Mouse (Mus musculus): ENCODE data around the gene Zfp536.
A peak's percentile ranks its signal among the peaks of the same experiment; 100 is the strongest.
"Not testable (repeated sequence)": the region's sequence is repeated elsewhere in the genome, so short reads cannot be mapped to it uniquely, and the experiment has no call there.

Zfp536 gene

DNA sequence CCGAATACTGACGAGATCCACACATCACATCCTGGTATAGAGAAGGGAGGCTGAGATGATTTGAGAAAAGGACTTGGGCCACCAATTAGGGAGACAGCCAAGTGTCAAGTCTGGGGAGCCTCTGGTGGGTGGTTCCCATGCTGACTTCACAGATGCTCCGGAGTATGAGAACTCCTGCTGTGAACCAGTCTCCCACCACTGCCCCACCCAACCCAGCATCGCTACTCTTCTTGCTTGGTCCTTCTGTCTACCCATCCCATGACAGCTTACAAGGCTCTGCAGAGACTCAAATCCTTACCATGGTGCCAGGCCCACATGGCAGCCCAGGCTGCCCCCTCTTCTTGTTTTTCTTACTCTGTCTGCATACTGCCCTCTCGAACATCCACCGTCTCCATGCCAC is 165.5 kb downstream of the Zfp536 start:
- DNase-seq (ENCODE audit: extremely low spot score, low spot score) = no peak

DNA sequence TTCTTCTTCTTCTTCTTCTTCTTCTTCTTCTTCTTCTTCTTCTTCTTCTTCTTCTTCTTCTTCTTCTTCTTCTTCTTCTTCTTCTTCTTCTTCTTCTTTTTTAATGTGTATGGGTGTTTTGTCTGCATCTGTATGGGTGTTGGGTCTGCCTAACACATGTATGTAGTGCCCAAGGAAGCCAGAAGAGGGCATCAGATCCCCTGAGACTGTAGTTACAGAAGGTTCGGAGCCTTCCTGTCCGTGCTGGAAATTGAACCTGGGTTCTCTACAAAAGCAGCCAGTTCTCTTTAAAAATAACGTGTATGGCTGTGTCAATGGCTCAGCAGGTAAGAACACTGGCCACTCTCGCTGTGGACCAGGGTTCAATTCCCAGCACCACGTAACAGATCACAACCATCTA is 167.0 kb downstream of the Zfp536 start:
- no peak for DNase-seq (ENCODE audit: extremely low spot score, low spot score)

DNA sequence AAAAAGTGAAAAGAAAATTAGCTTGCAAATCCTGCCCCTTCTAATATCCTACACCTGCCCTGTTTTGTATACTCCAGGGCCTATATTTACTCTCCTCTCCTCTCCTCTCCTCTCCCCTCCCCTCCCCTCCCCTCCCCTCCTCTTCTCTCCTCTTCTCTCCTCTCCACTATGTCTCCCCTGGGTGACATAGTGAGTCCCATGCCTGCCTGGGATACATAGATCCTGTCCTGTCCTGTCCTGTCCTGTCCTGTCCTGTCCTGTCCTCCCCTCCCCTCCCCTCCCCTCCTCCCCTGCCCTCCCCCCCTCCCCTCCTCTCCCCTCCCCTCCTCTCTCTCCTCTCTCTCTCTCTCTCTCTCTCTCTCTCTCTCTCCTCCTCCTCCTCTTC is 169.9 kb downstream of the Zfp536 start:
- DNase-seq (ENCODE audit: extremely low spot score, low spot score) = not testable (repeated sequence)

DNA sequence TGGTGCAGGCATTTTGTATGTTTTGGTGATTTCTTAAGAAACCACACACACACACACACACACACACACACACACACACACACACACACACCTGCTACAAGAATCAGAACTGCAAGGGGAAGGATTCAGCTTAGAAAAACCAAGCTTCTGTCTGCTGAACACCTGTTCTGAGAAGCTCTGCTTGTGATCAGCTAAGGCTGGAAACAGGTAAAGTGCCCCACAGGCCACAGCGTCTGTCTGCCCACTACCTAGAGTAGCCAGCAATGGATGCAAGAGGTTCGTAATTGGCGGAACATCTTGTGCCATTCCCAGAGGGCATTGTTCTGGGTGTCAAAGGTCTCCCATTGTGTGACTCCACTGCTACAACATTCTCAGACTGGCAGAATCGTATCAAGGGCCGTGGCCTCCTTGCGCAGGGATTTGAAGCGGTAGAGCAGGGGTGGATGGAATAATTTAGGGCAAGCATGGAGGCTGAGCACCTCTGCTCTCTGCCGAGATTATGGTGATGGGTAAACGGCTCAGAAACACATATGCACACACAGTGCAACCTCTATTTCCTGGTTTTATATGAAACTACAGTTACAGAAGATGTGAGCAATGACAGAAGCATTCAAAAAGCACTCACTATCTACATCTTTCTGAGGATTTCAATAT is 170.4 kb downstream of the Zfp536 start:
- DNase-seq (ENCODE audit: extremely low spot score, low spot score) = no peak

DNA sequence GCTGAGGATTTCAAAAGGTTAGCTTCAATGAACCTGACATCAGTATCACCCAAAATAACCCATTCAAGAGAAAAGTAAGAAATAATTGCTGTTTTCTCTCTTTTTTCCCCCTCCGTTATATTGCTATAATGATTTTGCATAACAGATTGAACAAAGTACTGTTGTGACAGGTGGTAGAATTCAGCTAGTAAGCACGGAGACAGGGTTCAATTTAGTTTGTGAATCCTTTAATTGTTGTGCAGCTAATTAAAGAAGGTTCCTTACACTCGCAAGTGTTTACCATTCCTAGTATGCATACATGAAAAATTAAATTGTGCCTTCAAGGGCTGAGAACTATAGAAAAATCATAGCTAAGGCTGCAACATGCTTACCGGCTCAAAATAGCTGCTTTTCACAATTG is 173.1 kb downstream of the Zfp536 start:
- no peak for DNase-seq (ENCODE audit: extremely low spot score, low spot score)

DNA sequence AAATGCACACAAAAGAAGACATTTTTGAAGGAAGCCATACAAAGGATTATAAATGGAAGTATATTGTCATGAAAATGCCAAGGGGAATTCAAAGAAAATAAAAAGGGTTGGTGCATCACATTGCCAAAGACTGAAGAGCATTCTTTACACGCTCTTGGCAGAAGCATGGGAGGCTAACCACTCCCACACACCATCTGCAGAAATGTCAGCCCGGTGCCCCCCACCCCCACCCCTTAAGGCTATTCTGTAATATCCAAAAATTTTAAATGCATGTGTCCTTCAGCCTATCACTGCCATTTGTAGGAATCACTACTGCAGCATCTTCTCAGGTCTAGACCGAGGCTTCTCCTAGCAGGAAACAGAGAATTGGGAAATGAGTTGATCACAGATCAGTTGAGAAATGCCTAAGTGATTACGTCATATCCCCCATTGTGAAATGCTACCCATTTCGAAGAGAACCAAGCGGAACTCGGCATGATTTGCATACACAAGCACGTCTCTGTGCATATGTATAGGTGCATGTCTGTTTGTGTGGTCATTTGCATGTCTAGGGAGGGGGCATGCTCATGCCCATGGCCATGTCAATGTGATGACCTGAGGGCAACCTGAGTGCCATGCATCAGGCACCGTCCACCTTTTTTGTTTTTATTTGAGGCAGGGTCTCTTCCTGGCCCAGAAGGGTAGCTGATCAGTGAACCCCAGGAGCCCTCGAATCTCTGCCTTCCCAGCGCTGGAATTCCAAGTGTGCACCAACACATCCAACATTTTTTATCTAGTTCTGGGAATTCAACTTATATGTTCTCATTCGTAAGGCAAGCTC is 179.0 kb downstream of the Zfp536 start:
- DNase-seq (ENCODE audit: extremely low spot score, low spot score) = no peak

DNA sequence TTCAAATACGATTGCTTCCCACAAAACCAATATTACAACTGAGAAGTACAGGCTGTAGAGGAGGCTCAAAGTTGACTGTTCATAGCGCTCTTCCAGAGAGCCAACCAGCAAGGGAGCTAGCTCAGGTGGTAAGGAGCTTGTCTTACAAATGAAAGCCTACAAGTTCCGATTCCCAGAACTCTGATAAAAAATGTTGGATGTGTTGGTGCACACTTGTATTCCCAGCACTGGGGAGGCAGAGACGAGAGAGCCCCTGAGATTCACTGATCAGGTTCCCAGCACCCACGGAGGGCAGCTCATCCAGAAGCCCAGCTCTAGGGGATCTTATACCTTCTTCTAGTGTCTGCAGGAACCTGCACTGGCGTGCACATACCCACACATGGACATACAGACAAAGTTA is 179.9 kb downstream of the Zfp536 start:
- DNase-seq (ENCODE audit: extremely low spot score, low spot score) = no peak

DNA sequence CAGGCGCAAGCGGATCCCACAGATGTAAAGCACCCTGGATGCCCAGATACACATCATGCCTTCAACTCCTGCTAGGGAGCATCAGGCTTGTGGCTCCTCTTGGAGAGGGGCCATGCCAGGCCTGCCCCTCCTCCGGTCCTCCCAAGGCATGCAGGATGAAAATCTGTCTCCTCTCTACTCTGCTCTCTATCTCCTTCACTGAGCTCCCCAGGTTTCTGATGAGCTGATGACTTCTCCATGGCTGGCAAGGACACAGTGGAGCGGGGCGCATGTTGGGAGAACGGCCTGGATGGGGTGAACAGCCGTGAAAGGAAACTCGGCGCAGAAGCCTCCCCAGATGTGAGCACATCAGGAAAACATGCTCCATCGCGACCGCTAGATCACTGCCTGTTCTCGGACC is 186.7 kb downstream of the Zfp536 start:
- no peak for DNase-seq (ENCODE audit: extremely low spot score, low spot score)

DNA sequence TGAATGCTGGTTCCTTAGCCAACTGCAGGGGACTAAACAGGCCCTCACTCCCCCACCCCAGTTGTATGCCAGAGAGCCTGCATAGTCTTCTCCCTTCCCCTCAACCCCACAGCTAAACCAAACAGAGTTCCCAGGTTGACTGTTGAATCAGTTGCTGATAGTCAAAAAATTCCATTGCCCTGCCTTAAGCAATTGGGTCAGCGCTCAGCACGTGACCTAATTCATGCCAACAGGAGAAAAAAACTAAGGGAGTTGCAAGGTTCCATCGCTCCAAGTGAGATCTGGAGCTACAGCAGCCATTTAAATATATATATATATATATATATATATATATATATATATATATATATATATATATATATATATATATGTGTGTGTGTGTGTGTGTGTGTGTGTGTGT is 192.2 kb downstream of the Zfp536 start:
- DNase-seq (ENCODE audit: extremely low spot score, low spot score) = no peak

DNA sequence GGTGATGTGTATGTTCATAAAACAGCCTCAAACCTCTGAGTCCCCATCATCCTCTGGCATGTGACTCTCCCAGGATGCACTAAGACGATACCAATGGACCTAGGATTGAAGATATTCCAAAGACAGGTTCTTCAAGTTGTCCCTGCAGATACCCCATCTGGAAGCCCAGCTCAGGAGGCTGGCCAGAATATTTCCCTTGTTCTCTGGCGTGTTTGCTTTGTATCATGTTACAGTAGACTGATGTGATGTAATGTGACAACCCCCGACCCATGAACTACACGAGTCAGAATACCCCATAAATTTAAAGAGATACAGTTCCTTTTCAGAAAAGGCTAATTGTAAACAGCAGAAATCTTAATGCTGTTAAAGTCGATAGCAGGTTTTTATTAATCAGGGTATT is 192.9 kb downstream of the Zfp536 start:
- DNase-seq (ENCODE audit: extremely low spot score, low spot score) = peak; percentile 18

DNA sequence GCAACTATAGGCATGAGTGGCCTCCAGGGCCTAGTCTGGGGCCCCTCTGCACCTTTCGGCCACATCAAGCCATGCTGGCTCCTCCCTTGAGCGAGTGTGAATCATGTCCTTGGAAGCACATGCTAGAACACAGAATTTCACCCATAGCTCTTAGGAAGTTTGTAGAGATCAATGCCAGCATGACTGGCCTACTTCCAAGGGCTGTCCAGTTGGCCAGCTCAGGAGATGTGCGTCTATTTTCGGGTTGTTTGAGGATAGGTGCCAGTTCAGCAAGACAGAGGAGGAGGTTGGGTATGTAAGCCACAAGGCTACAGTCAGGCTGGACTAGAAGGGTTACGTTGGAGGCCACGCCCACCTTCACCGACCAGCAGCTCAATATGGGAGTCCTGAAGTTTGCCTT is 201.4 kb downstream of the Zfp536 start:
- no peak for DNase-seq (ENCODE audit: extremely low spot score, low spot score)

DNA sequence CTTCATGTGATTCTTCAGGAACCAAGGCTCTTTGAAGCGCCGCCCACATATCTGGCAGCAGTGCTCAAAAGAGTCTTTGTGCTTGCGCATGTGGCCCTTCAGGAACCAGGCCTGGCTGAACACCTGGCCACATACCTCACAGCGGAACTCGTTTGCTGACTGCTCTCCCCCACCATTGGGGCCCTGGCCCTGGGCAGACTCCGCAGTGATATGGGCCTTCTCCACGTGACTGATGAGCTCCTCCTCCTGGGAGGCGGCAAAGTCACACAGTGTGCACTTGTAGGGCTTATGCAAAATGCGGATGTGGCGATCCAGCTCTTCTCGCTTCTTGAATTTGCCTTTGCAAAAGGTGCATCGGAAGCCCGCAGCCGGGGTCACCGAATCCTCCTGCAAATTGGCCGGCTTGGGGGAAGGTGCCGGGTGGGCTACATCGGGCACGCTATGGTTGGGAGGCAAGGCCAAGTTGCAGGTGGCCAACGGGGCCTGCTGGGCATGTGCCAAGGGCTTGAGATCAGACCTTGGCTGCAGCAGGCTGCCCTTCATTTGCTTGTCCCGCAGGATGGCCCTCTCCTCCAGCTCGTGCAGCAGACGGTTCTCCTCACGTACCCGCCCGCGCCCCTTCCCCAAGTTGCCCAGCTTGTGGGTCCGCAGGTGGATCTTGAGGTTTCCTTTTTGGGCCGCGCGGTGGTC is 204.5 kb downstream of the Zfp536 start:
- no peak for DNase-seq (ENCODE audit: extremely low spot score, low spot score)

DNA sequence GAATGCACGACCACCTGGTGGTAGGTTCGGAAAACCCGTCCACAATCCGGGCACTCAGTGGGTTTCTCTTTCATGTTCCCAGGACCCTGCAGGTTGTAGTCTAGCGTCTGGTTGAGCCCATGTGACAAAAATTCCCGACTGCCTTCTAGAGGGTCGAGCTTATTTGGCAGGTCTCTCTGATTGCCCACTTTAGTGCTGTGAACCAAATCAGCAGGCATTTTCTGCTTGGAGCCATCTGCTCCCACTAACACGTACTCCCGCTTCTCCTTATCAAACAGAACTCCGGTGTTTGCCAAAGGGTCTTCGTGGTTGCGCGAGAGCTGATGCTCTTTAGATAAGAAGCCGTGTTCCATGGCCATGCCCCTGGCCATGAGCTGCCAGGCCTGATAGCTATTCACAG is 205.4 kb downstream of the Zfp536 start:
- no peak for DNase-seq (ENCODE audit: extremely low spot score, low spot score)

DNA sequence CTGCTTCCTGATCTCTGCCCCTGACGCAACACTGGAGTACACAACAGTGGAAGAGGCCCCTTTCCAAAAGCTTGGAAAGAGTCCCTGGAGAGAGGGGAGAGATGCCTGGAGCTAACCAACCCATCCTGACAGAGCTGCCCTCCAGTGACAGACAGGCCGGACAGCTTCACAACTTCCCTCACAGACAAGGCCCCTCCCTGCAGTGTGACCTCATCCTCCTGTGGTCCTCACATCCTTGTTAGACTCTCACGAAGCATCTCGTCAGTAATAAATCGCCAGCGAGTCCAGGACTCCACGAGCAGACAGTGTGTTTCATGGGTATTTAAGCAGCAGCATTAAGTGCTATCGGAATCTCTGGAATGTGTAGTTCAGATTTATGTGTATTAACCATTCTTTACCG is 207.4 kb downstream of the Zfp536 start:
- peak; percentile 58 for DNase-seq (ENCODE audit: extremely low spot score, low spot score)

DNA sequence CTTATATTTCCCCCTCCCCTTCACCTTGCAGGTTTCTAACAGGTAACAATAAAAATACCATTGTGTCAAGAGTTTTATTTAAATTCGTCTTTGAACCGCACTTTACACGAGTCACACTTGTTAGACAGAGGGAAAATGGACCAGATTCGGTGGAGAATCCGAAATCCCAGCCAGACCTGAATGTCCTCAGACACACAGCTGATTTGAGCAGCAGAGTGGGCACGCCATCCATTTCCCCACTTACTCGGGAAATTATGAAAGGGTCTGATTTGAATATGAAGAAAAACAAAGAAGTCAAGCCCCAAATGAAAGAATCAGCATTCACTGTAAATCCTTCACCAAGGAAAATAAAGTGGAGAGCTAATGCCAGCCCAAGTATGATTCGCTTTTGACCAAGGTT is 208.1 kb downstream of the Zfp536 start:
- no peak for DNase-seq (ENCODE audit: extremely low spot score, low spot score)

DNA sequence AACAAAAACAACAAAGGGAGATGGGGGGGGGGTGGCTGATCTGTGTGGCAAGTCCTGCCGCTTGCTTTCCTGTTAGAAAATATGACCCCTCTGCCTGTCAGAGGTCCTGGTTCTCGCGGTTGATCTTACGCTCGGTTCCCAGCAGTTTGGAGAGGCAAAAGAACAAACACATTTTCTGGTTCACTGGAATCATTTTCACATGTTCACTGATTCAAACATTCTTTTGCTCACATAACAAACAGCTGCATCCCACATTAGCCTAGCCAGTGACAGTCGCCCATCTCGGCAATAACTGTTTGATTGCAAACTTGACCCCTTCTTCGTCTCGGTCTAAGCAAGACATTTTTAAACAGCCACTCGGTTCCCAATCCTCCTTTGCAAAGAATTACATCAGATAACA is 208.8 kb downstream of the Zfp536 start:
- peak; percentile 37 for DNase-seq (ENCODE audit: extremely low spot score, low spot score)

DNA sequence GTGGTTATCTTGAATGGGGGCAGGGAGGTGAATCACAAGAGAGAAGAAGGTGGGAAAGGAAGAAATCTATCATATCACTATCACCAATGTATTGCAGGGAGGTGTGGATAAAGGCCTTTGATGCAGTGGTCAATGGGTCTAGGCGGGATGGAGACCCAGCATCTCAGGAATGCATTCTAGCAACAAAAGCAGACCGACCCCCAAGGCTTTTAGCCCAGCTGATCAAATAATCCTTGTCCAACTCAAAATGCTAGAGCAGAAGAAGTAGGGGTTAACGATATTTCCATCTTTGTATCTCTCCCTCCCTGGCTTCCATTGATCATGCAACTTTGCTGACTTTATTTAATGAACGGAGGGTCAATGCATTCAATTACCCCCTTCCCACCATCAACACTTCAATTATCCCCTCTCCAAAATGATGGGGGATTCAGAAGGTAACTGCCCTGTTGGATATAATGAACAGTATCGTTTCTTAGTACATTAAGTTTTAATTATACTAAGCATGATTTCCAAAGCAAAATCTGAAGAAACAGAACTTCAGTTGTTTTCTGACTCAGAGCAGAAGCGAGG is 209.5 kb downstream of the Zfp536 start:
- DNase-seq (ENCODE audit: extremely low spot score, low spot score) = peak; percentile 21

DNA sequence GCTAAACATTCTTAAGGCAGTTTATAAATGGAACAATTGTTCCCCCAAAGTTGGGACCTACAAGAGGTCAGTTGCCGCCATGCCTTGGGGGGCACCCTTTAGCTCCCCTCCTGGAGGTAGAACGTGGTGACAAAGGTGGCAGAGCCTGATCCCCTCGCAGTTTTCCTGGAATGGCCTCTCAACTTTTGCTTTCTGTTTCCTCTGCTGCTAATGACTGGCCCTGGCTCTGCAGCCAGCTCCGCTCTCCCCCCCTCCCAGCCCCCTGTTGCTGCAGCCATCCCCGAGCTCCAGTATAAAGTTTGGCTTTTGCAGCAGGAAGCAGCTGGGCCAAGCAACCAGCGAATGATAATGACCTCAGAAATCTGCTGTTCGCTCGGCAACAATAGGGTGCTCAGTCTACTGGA is 210.3 kb downstream of the Zfp536 start:
- peak; percentile 66 for DNase-seq (ENCODE audit: extremely low spot score, low spot score)

DNA sequence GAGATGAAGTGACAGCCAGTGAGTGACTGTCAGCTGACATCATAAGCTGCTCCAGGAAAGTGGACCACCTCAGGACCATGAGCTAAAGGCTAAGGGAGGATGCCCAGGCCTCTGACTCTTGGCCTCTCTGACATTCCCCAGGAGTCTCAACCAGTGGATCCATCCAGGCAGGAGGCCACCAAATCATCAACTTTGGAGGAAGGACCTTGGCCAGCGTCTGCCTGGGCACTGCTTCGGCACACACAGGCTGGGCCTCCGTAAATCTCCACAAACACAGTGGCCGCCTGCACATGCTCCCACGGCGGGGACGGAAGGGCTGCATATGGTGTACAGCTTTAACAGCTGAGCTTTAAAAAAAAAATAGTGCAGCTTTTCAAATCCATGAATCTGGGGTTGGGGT is 210.9 kb downstream of the Zfp536 start:
- peak; percentile 43 for DNase-seq (ENCODE audit: extremely low spot score, low spot score)

DNA sequence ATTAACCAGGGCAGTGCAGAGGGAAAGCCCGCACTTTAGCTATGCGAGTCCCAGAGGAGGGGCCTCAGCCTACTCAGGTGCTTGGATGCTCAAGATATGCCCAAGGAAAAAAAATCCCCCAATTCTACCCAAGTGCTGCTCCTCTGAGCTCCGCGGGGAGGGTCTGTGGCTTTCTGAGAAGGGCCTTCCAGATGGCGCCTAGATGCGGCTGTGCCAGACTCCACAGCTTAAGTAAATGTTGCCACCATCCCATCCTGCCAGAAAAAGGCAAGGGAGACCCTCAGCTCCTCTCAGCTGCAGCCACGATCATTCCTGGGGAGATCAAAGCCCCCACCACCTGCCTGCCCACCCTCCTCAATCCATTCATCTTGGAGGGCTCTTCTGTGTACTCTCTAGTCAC is 212.9 kb downstream of the Zfp536 start:
- no peak for DNase-seq (ENCODE audit: extremely low spot score, low spot score)

DNA sequence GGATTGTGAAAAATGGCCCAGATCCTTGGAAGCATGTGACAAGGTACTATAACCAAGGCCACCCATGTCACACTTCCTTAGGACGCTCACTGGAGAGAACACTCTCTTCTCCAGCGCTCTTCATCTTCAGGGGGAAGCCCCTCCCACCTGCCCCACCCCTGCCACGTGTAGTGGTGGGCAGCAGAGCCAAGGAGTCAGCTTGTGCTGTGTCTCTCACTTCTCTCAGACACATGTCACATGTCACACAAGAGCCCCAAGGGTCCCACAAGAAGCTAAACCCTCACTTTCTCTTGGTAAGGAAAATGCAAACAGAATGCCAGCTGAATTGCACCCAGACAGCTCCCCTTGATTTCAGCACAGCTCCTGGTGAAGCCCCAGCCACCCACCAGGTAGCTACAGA is 213.6 kb downstream of the Zfp536 start:
- no peak for DNase-seq (ENCODE audit: extremely low spot score, low spot score)

DNA sequence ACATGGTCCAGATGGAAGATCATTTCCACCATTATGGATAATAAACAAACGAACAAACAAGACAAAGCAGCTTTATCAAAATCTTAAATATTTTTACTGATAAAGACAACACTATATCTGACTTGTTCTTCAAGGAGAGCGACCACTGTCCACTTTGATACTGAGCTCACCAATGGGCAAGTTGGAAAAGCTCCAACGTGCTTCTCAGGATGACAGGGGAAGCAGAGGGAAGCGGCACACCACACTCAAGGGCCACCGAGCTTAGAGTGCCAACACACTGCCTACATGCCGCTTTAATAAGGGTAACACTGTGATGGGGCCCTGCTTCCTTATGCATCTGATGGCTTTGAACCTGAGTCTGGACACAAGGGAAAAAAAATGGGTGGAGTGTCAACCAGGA is 214.1 kb downstream of the Zfp536 start:
- DNase-seq (ENCODE audit: extremely low spot score, low spot score) = no peak
